Mouse (Mus musculus): ENCODE data around the gene Dynlt1f. TPM values are rescaled to one million over a fixed set of nuclear protein-coding genes. Genes with fewer than 3 reads are reported as not detected.
A peak's percentile ranks its signal among the peaks of the same experiment; 100 is the strongest.
"Not testable (repeated sequence)": the region's sequence is repeated elsewhere in the genome, so short reads cannot be mapped to it uniquely, and the experiment has no call there.

Dynlt1f gene
- polyA plus RNA-seq, 1 experiment from 2014 or later = 342 TPM

DNA sequence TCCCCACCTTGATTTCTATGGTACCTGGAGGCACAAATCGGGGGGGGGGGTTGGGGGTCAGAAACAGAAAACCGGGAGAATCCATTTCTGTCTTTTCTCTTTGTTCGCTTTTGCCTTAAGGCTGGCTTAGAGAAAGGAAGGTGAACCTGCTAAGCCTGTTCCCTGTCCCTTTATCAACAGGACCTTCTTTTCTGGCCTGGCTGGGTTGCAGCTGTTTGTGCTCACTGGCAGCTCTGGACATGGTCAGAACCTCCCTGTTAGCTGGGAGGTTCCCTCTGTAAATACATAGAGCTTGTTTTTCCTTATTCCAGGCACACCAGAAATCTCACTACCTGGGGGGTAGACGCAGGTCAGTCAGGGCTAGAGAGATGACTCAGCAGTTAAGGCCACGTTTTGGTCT, 18.6 kb upstream of the Dynlt1f start:
- not testable (repeated sequence) for H3K4me3 ChIP-seq (ENCODE audit: low read depth, low read length); H3K36me3 ChIP-seq (ENCODE audit: control insufficient read depth, insufficient read depth, low read length); H3K27ac ChIP-seq (replicated peaks; ENCODE audit: low read depth, low read length); ATAC-seq (ENCODE audit: insufficient number of reproducible peaks, low FRiP score, low TSS enrichment, low read depth); DNase-seq (ENCODE audit: low spot score); H3K4me2 ChIP-seq (ENCODE audit: low read depth, severe bottlenecking); H3K9ac ChIP-seq (ENCODE audit: low read length); H3K9me3 ChIP-seq (ENCODE audit: control insufficient read depth, low read length); H3K27me3 ChIP-seq (ENCODE audit: control insufficient read depth, insufficient read depth, low read length); H3K4me1 ChIP-seq (ENCODE audit: control insufficient read depth, insufficient read depth, low read length)
- 54% methylated on average over 5 of the region's 5 CpGs for WGBS

DNA sequence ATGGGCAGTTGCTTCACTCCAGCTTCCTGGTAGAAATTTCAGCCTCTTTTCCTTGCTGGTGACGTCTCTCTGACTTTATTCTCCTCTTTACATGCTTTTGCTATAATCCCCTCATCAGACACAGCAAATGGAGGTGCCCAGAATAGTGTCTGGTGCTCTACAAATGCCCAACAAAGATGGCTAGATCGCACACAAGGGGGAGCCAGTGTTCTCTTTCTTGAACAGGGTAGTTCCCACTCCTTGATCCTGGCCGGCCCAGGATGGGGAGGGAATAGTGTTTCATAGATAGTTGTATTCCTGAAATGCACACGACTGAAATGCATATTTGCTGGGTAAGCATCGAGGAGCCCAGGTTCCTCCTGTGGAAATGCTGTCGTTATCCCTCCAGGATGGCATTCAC, 12.8 kb upstream of the Dynlt1f start:
- not testable (repeated sequence) for H3K9ac ChIP-seq (ENCODE audit: low read length); H3K27ac ChIP-seq (replicated peaks; ENCODE audit: low read depth, low read length); H3K27me3 ChIP-seq (ENCODE audit: control insufficient read depth, insufficient read depth, low read length); H3K36me3 ChIP-seq (ENCODE audit: control insufficient read depth, insufficient read depth, low read length); DNase-seq (ENCODE audit: low spot score); H3K4me2 ChIP-seq (ENCODE audit: low read depth, severe bottlenecking); H3K4me1 ChIP-seq (ENCODE audit: control insufficient read depth, insufficient read depth, low read length); H3K4me3 ChIP-seq (ENCODE audit: low read depth, low read length); ATAC-seq (ENCODE audit: insufficient number of reproducible peaks, low FRiP score, low TSS enrichment, low read depth); H3K9me3 ChIP-seq (ENCODE audit: control insufficient read depth, low read length)
- WGBS = no CpG with 5 or more reads among the region's 6 CpGs

DNA sequence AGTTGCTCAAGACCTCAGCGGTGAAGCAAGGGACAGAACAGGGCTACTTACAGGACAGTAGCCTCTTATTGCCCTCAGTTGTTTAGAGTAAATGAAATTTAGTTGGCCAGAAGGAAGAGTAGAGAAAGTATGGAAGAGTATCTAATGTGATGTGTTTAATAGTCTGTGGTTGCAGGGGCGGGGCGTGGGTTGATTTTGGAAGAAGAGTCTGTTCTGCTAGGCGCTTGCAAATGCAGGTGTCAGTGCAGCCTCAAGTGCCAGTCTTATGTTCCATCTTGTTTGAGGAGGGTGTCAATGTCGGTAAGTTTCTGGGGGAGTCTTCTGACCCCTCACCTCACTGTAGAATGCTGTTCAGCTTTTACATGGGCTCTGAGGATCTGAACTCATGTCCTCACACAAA, 9.7 kb upstream of the Dynlt1f start:
- ATAC-seq (ENCODE audit: insufficient number of reproducible peaks, low FRiP score, low TSS enrichment, low read depth); H3K4me3 ChIP-seq (ENCODE audit: low read depth, low read length); H3K4me2 ChIP-seq (ENCODE audit: low read depth, severe bottlenecking); H3K9me3 ChIP-seq (ENCODE audit: control insufficient read depth, low read length); H3K36me3 ChIP-seq (ENCODE audit: control insufficient read depth, insufficient read depth, low read length); H3K27me3 ChIP-seq (ENCODE audit: control insufficient read depth, insufficient read depth, low read length); H3K27ac ChIP-seq (replicated peaks; ENCODE audit: low read depth, low read length); H3K9ac ChIP-seq (ENCODE audit: low read length); H3K4me1 ChIP-seq (ENCODE audit: control insufficient read depth, insufficient read depth, low read length); DNase-seq (ENCODE audit: low spot score): not testable (repeated sequence)
- 90% methylated on average over 4 of the region's 5 CpGs for WGBS

DNA sequence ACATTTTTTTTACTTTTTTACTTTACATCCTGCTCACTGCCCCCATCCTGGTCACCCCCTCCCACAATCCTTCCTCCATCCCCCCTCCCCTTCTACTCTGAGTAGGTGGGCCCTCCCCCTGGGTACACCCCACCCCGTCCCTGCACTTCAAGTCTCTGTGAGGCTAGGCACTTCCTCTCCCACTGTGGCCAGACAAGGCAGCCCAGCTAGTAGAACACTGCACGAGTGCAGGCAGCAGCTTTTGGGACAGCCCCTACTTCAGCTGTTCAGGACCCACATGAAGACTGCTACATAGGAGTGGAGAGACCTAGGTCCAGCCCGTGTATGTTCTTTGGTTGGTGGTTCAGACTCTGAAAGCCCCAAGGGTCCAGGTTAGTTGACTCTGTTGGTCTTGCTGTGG, 7.1 kb upstream of the Dynlt1f start:
- H3K4me1 ChIP-seq (ENCODE audit: control insufficient read depth, insufficient read depth, low read length); H3K36me3 ChIP-seq (ENCODE audit: control insufficient read depth, insufficient read depth, low read length); H3K9me3 ChIP-seq (ENCODE audit: control insufficient read depth, low read length); DNase-seq (ENCODE audit: low spot score); H3K9ac ChIP-seq (ENCODE audit: low read length); H3K27me3 ChIP-seq (ENCODE audit: control insufficient read depth, insufficient read depth, low read length); H3K27ac ChIP-seq (replicated peaks; ENCODE audit: low read depth, low read length); H3K4me2 ChIP-seq (ENCODE audit: low read depth, severe bottlenecking); ATAC-seq (ENCODE audit: insufficient number of reproducible peaks, low FRiP score, low TSS enrichment, low read depth); H3K4me3 ChIP-seq (ENCODE audit: low read depth, low read length): not testable (repeated sequence)
- WGBS = 57% methylated on average over 3 of the region's 3 CpGs

DNA sequence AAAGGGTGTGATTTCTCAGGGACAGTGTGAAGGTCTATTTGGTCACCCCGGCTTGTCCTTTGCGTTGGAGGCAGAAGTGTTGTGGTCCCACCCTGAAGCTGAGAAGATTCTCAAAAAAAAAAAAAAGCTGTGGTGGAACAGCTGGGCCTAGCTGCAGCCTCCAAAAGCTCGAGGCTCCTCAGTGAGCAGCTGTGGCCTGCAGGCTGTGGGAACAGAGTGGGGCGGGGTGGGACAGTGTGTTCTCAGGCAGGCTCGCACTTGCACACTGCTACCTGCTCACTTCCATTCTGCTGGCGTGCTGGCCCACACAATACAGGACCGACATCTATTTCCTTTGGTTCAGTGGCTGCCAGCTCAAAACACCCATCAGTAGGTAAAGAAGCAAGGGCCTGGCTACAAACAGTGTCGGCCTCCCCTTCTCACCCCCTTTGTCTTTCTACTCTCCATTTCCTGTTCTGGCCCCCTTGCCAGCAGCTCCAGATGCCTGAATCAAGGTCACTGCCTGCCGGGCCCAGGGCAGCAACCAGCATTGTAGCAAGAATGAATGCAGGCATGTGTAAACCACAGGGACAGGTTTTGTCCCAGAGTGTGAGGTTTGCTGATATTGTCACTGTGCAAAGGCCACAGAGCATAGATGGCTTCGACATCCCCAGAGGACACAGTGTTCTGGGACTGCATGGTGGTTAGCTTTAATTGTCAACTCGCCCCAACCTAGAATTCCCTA, 5.6 kb upstream of the Dynlt1f start:
- not testable (repeated sequence) for H3K9ac ChIP-seq (ENCODE audit: low read length); ATAC-seq (ENCODE audit: insufficient number of reproducible peaks, low FRiP score, low TSS enrichment, low read depth); H3K4me2 ChIP-seq (ENCODE audit: low read depth, severe bottlenecking); H3K27me3 ChIP-seq (ENCODE audit: control insufficient read depth, insufficient read depth, low read length); H3K36me3 ChIP-seq (ENCODE audit: control insufficient read depth, insufficient read depth, low read length); H3K9me3 ChIP-seq (ENCODE audit: control insufficient read depth, low read length); H3K27ac ChIP-seq (replicated peaks; ENCODE audit: low read depth, low read length); H3K4me1 ChIP-seq (ENCODE audit: control insufficient read depth, insufficient read depth, low read length); H3K4me3 ChIP-seq (ENCODE audit: low read depth, low read length)
- peak; percentile 44 for DNase-seq (ENCODE audit: low spot score)
- 48% methylated on average over 9 of the region's 11 CpGs for WGBS

DNA sequence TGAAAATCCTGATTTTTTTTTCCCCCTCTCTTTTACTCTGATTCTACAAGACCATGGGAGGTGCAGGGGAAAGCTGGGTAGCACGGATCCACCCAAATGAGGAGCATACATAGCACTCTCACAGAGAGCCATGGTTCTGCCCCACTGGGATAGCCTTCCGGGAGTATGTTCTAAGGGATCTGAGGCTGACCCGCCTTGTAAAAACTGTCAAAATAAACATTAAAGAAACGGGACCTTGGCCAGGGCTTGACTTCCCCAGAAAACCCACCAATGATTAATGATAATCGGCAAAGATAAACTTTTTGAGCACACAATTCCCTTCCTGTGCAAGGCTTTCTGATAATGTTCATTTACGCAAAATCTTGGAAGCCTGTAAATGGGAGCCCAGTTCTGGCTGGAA, 4.9 kb upstream of the Dynlt1f start:
- H3K27ac ChIP-seq (replicated peaks; ENCODE audit: low read depth, low read length); H3K36me3 ChIP-seq (ENCODE audit: control insufficient read depth, insufficient read depth, low read length); H3K4me1 ChIP-seq (ENCODE audit: control insufficient read depth, insufficient read depth, low read length); H3K4me3 ChIP-seq (ENCODE audit: low read depth, low read length); H3K9me3 ChIP-seq (ENCODE audit: control insufficient read depth, low read length); DNase-seq (ENCODE audit: low spot score); H3K9ac ChIP-seq (ENCODE audit: low read length); H3K27me3 ChIP-seq (ENCODE audit: control insufficient read depth, insufficient read depth, low read length); H3K4me2 ChIP-seq (ENCODE audit: low read depth, severe bottlenecking); ATAC-seq (ENCODE audit: insufficient number of reproducible peaks, low FRiP score, low TSS enrichment, low read depth): not testable (repeated sequence)
- WGBS = 66% methylated on average over 6 of the region's 6 CpGs

DNA sequence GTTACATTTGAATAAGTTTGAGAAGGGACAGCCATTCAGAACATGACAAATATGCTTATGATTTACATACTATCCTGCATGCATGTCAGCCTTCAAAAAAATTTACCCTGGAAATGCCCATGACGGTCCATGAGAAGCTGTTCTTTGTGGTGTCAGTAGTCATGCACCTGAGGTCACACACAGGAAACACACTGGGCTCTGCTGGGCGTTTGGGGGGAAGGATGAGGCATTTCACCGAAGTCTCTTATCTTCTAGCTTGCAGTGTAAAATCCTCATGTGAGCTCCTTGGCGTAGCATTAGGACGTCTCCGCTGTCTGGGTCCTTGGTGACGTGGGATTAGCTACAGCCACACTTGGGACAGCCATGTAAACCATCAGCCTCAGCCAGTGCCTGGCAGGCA, 3.1 kb upstream of the Dynlt1f start, which contains the start of gene Sytl3:
TSS of gene Sytl3 (plus strand) at position 293 of the 400 bp plus-strand sequence.
- H3K4me1 ChIP-seq (ENCODE audit: control insufficient read depth, insufficient read depth, low read length); H3K36me3 ChIP-seq (ENCODE audit: control insufficient read depth, insufficient read depth, low read length); H3K27ac ChIP-seq (replicated peaks; ENCODE audit: low read depth, low read length); H3K9ac ChIP-seq (ENCODE audit: low read length); H3K4me3 ChIP-seq (ENCODE audit: low read depth, low read length); H3K9me3 ChIP-seq (ENCODE audit: control insufficient read depth, low read length); DNase-seq (ENCODE audit: low spot score); H3K4me2 ChIP-seq (ENCODE audit: low read depth, severe bottlenecking); ATAC-seq (ENCODE audit: insufficient number of reproducible peaks, low FRiP score, low TSS enrichment, low read depth); H3K27me3 ChIP-seq (ENCODE audit: control insufficient read depth, insufficient read depth, low read length): not testable (repeated sequence)
- 92% methylated on average over 4 of the region's 7 CpGs for WGBS

DNA sequence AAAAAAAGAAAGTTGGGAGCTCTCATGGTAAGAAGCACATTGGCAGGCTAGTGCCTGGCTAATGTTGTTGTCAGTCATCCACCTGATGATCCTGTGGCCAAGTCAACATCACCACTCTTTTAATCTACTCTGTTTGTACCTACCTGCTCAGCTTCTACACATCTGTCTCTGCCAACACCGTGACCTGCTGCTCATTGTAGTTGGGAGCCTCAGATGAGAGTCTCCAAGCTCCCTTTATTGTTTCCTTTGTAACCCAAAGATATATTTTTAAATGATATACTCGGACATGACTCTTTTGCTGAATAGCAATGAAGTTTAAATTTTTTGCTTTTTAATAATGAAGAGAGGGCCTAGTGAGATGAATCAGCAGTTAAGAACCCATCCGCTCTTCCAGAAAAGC, 771 bp upstream of the Dynlt1f start:
- not testable (repeated sequence) for H3K4me2 ChIP-seq (ENCODE audit: low read depth, severe bottlenecking); ATAC-seq (ENCODE audit: insufficient number of reproducible peaks, low FRiP score, low TSS enrichment, low read depth); H3K36me3 ChIP-seq (ENCODE audit: control insufficient read depth, insufficient read depth, low read length); DNase-seq (ENCODE audit: low spot score); H3K27ac ChIP-seq (replicated peaks; ENCODE audit: low read depth, low read length); H3K4me1 ChIP-seq (ENCODE audit: control insufficient read depth, insufficient read depth, low read length); H3K27me3 ChIP-seq (ENCODE audit: control insufficient read depth, insufficient read depth, low read length); H3K9me3 ChIP-seq (ENCODE audit: control insufficient read depth, low read length); H3K9ac ChIP-seq (ENCODE audit: low read length); H3K4me3 ChIP-seq (ENCODE audit: low read depth, low read length)
- WGBS = 100% methylated on average over 1 of the region's 3 CpGs

DNA sequence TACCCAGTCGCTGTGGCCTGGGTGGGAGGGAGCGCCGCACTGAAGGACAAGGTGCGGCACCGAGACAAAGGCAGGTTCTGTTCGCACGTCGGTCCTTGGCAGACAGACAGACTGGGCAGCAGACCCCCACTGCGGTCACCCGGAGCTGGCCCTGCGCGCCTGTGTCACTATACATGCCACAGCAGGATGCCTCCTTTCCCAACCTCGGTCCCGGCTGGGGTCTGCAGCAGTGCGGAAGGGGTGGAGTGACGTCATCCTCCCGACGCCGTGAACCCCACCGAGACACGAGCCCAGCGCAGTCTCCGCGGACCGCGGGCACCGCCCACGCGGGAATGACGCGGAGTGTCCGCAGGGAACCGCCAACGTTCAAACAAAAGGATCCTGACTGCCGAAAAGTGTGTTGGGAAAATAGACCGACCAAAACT, 601 bp downstream of the Dynlt1f start:
- Histone ChIP-seq H3K4me3 (ENCODE audit: low read depth, low read length) (peak overlapping the region; percentile 39), H3K27ac (replicated peaks; ENCODE audit: low read depth, low read length) (peak overlapping the region; percentile 30; the same call in 1 of the 2 replicates), H3K9ac (ENCODE audit: low read length) (peak overlapping the region; percentile 63), H3K4me2 (ENCODE audit: low read depth, severe bottlenecking) (peak overlapping the region; percentile 31)
- not testable (repeated sequence) for H3K9me3 ChIP-seq (ENCODE audit: control insufficient read depth, low read length); H3K4me1 ChIP-seq (ENCODE audit: control insufficient read depth, insufficient read depth, low read length); H3K36me3 ChIP-seq (ENCODE audit: control insufficient read depth, insufficient read depth, low read length); H3K27me3 ChIP-seq (ENCODE audit: control insufficient read depth, insufficient read depth, low read length)
- DNase-seq (ENCODE audit: low spot score) (peak; percentile 89), ATAC-seq (ENCODE audit: insufficient number of reproducible peaks, low FRiP score, low TSS enrichment, low read depth) (peak; percentile 80)
- WGBS = under 1% methylated on average over 34 of the region's 36 CpGs

Measured in limb, embryonic 11.5 days (tissue).